Mouse (Mus musculus) heart, embryonic 13.5 days (tissue): ENCODE measurements at regions not wholly inside any gene's neighbourhood (a gene's known extent, or its start where the extent isn't known, plus 50 kb on each side); places are given as distances from the start of the nearest gene placed in this dataset.

Experiments used
- ATAC-seq: fragments of 200-750 bp; cut with Nextera tagmentation; 2 replicates; pipeline ENCODE4 v1.8.0; 2017; ENCODE audit warnings: moderate TSS enrichment; ENCODE audit not compliant: insufficient number of reproducible peaks, low FRiP score, low TSS enrichment; ENCODE audit errors: extremely low read depth
- H3K27ac ChIP-seq: fragments of 300-500 bp; sonication (generic); replicated peaks from 2 replicates; pipeline ENCODE4 v1.5.1; 2015; ENCODE audit warnings: moderate library complexity, mild to moderate bottlenecking, inconsistent platforms
- H3K27me3 ChIP-seq: fragments of 300-500 bp; sonication (generic); replicated peaks from 2 replicates; pipeline ENCODE4 v1.6.1; 2015; ENCODE audit warnings: mild to moderate bottlenecking, inconsistent platforms
- H3K36me3 ChIP-seq: fragments of 300-500 bp; sonication (generic); 2 replicates; pipeline ENCODE4 v1.6.1; 2015; ENCODE audit warnings: mild to moderate bottlenecking, inconsistent platforms
- H3K4me1 ChIP-seq: fragments of 300-500 bp; sonication (generic); 2 replicates; pipeline ENCODE4 v1.6.1; 2015; ENCODE audit warnings: inconsistent platforms
- H3K4me2 ChIP-seq: fragments of 300-500 bp; sonication (generic); 2 replicates; pipeline ENCODE4 v1.6.1; 2015; ENCODE audit warnings: inconsistent platforms, mild to moderate bottlenecking, moderate library complexity
- H3K4me3 ChIP-seq: fragments of 300-500 bp; sonication (generic); 2 replicates; pipeline ENCODE4 v1.5.1; 2015; ENCODE audit warnings: moderate library complexity, mild to moderate bottlenecking, inconsistent platforms
- H3K9ac ChIP-seq: fragments of 300-500 bp; sonication (generic); 2 replicates; pipeline ENCODE4 v1.6.1; 2015; ENCODE audit warnings: inconsistent platforms, mild to moderate bottlenecking, moderate library complexity
- H3K9me3 ChIP-seq: fragments of 300-500 bp; sonication (generic); 2 replicates; pipeline ENCODE4 v1.6.1; 2016; ENCODE audit warnings: inconsistent platforms
- WGBS: fragments of 180-500 bp; shearing (Covaris S2); methylation state at CpG from one replicate; pipeline ENCODE4 v1.1.7; 2015; ENCODE audit warnings: mixed read lengths; 5-methylcytosine and 5-hydroxymethylcytosine counted together

DNA sequence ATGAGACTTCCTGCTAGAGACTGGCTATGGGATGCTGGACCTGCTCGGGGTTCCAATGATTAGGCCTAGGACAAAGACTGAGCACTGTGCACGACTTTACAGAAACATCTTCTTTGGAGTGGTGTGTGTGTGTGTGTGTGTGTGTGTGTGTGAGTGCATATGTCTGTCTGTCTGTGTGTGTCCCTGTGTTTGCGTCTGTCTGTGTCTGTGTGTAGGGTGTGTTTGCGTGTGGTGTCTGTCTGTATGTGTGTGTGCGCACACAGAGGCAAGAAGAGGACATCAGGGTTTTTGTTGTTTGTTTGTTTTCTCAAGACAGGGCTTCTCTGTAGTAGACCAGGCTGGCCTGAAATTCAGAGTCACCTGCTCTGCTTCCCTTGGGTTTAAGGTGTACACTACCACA lies 51.9 kb upstream of the Slco4a1 start:
- no peak overlapping the region for H3K27ac ChIP-seq
- H3K4me2 ChIP-seq: no peak overlapping the region
- no peaks in the 10 kb centered on the region for H3K36me3 ChIP-seq
- H3K9me3 ChIP-seq: no peaks in the 10 kb centered on the region
- ATAC-seq: no peak
- H3K4me1 ChIP-seq: peaks cover 15% of the 10 kb centered on the region
- H3K4me3 ChIP-seq: no peak overlapping the region
- WGBS: 74% methylated on average over 5 of the region's 5 CpGs
- no peak overlapping the region for H3K9ac ChIP-seq
- no peaks in the 10 kb centered on the region for H3K27me3 ChIP-seq

DNA sequence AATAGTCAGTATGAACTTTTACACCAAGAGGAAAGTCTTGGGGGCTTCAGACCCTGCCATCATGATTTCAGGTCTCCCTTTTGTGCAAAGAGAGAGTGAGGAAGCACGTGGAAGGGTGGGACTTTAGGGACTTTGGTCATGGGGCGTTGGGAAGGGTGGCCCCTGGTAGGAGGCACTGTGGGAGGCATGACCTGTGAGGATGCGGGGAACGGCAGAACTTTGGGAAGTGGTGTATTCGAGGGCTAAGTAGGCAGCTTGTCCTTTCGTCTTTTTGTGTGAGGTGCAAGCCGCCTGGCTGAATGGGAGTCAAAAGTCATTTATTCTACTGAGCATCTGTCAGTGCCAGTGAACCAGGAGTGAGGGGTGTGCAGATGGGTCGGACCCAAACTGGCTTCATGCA lies 52.4 kb upstream of the Slco4a1 start:
- Histone ChIP-seq H3K9me3 (no peaks in the 10 kb centered on the region), H3K9ac (no peak overlapping the region), H3K27me3 (no peaks in the 10 kb centered on the region), H3K27ac (no peak overlapping the region), H3K36me3 (peaks cover 2% of the 10 kb centered on the region; the same call in 1 of the 2 replicates), H3K4me2 (no peak overlapping the region), H3K4me1 (peaks cover 21% of the 10 kb centered on the region), H3K4me3 (no peak overlapping the region)
- WGBS: 62% methylated on average over 8 of the region's 8 CpGs
- no peak for ATAC-seq

DNA sequence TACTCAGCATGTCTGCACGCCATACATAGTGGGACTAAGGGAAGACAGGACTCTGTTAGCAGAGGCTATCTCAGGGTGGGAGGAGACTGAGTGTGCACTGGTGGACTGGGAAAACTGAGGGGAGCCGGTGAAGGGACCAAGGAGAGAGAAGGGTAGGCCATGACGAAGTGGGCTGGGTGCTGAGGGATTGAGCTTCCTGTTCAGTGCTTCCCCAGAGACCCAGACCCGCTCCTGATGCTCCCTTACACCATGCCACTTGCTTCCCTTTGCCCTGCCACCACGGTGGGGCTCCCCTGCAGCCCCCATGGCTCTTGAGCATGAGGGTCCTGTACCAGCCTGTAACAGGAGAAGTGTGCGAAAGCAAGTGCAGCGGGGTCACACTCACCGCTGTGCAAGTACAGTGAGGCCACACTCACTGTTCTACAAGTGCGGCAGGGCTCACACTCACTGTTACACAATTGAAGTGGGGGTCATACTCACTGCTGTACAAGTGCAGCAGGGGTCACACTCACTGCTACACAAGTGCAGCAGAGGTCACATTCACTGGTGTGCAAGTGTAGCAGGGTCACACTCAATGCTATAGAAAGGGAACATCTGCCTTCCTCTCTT lies 53.1 kb upstream of the Slco4a1 start:
- Histone ChIP-seq H3K9ac (no peak overlapping the region), H3K9me3 (no peaks in the 10 kb centered on the region), H3K27ac (no peak overlapping the region), H3K4me1 (peaks cover 27% of the 10 kb centered on the region), H3K27me3 (no peaks in the 10 kb centered on the region), H3K36me3 (peaks cover 9% of the 10 kb centered on the region), H3K4me3 (no peak overlapping the region), H3K4me2 (no peak overlapping the region)
- WGBS: 68% methylated on average over 9 of the region's 9 CpGs
- no peak for ATAC-seq

DNA sequence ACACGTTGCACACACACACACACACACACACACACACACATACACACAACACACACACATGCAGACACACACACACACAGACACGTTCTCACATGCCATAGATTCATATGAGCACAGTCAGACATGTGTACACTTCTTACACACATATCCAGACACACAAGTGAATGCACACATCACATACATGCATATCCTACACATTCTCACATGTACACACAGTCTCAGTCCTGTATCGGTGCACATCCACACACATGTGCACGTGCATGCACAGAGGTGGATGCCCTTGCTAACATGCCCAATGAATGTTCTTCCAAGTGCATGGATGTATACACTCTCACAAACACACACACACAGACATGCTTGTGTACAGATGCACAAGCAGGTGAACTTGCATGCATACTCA lies 53.6 kb upstream of the Slco4a1 start:
- no peak overlapping the region for H3K4me2 ChIP-seq
- no peaks in the 10 kb centered on the region for H3K27me3 ChIP-seq
- H3K27ac ChIP-seq: no peak overlapping the region
- no peak for ATAC-seq
- no peak overlapping the region for H3K4me3 ChIP-seq
- H3K36me3 ChIP-seq: peaks cover 14% of the 10 kb centered on the region
- H3K4me1 ChIP-seq: peaks cover 33% of the 10 kb centered on the region
- no peaks in the 10 kb centered on the region for H3K9me3 ChIP-seq
- H3K9ac ChIP-seq: no peak overlapping the region
- 73% methylated on average over 4 of the region's 4 CpGs for whole genome bisulfite sequencing

DNA sequence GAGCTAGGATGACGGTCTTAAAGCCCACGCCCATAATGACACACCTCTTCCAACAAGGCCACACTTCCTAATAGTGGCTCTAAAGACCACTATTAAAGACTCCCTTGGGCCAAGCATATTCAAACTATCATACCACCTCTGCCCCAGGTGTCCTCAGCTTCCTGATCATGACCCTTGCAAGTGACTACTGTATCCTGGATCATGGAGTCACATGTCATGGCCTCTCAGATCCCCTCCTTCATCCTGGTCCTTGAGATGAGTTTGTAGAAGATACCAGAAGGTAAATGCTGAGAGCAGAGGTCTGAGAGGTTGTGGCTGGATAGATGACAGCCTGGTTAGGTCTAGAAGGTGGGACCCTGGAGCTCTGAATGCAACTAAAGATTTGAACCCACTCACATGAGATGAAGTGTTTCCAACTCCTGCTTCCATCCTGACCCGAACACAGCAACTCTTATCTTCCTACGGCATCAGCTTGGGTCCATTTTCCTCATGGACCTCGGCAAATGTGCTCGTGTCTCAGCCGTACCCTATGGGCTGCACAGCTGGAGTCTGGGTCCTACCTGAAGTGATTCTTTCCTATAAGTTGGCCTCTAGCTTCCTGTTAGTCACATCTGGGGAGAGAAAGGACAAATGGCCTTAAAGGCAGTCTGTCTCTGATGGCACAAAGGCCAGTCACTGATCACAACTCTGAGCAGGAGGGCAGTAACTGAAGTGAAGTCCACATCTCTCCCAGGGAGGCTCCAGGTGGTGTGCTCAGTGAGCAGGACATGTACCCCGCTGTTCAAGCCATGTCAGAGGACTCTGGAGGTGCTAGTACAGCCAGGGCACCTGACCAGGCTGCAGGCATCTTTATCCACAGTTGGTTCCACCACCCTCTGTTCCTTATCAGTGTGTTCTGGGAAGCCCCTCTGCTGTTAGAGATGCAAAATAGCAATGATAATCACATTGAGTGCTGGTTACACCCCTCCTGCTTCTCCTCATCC lies 54.3 kb upstream of the Slco4a1 start:
- H3K9ac ChIP-seq: no peak overlapping the region
- no peak overlapping the region for H3K4me3 ChIP-seq
- ATAC-seq: no peak
- peaks cover 20% of the 10 kb centered on the region for H3K36me3 ChIP-seq
- WGBS: 58% methylated on average over 8 of the region's 8 CpGs
- no peak overlapping the region for H3K27ac ChIP-seq
- H3K4me2 ChIP-seq: no peak overlapping the region
- no peaks in the 10 kb centered on the region for H3K9me3 ChIP-seq
- peaks cover 38% of the 10 kb centered on the region for H3K4me1 ChIP-seq
- H3K27me3 ChIP-seq: no peaks in the 10 kb centered on the region

DNA sequence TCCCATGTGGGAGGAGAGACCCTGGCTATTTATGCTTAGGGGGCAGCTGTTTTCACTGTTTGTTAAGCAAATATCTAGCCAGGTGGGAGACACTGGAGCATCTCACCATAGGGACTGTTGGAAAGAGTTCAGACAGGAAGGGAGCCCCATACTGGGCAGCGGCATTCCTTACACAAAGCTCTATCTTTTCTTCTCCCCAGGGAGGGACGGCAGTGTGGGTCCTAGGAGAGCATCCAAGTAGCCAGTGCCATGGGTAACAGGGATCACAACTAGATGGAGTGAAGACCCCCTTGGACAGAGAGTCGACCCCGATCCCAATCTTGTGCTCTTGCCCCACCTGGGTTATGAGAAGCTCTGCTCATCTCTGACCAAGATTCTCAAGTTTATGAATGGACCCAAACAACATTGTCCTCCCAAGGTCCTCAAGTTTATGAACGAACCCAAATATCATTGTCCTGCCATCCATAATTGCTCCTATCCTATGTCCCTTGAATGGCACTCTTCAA lies 55.5 kb upstream of the Slco4a1 start:
- H3K4me3 ChIP-seq: no peak overlapping the region
- no peaks in the 10 kb centered on the region for H3K9me3 ChIP-seq
- H3K36me3 ChIP-seq: peaks cover 31% of the 10 kb centered on the region
- no peak for ATAC-seq
- H3K4me2 ChIP-seq: no peak overlapping the region
- no peaks in the 10 kb centered on the region for H3K27me3 ChIP-seq
- peaks cover 50% of the 10 kb centered on the region for H3K4me1 ChIP-seq
- H3K27ac ChIP-seq: peak overlapping the region; percentile 51
- 77% methylated on average over 5 of the region's 5 CpGs for WGBS
- H3K9ac ChIP-seq: no peak overlapping the region

DNA sequence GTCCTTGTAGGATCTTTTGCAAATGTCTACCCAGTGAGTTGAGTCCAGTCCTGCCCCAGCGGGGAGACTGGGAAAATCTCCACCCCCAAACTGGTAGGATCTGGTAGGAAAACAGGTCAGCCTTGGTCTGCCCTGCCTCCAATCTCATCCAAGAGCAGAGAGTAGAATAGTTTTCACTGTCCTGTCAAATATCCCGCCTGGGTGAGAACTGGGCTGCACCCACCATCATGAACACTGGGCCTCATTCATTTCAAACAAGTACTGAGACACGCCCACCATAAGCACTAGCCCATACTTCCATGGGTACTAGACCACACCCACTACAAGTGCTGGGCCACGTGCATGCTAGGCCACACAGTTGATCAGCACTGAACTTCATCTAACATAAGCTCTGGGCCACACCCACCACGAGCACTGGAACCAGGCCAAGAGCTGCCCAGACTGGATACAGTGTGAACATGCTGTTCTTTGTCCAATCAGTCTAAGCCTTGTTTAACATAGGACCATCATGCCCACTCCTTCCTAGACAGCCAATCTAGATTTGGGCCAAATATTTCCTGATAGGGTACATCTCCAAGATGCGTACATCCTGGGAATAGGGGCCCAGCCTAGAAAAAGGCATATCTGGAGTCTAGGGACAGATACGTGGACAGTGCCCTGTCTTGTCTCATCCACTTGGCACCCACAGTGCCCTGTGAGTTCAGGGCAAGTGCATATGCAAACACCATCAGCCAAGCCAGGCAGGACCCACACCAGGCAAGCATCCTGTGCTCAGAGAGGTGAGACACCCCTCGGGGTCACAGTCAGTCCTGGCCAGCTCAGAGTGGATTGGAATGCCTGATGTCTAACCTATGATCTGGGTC lies 56.2 kb upstream of the Slco4a1 start:
- H3K27me3 ChIP-seq: no peaks in the 10 kb centered on the region
- no peak overlapping the region for H3K9ac ChIP-seq
- peak; percentile 55 for ATAC-seq
- H3K9me3 ChIP-seq: no peaks in the 10 kb centered on the region
- no peak overlapping the region for H3K4me3 ChIP-seq
- WGBS: 41% methylated on average over 8 of the region's 8 CpGs
- H3K27ac ChIP-seq: peak overlapping the region; percentile 73
- H3K4me2 ChIP-seq: no peak overlapping the region
- peaks cover 36% of the 10 kb centered on the region for H3K36me3 ChIP-seq
- H3K4me1 ChIP-seq: peaks cover 56% of the 10 kb centered on the region

DNA sequence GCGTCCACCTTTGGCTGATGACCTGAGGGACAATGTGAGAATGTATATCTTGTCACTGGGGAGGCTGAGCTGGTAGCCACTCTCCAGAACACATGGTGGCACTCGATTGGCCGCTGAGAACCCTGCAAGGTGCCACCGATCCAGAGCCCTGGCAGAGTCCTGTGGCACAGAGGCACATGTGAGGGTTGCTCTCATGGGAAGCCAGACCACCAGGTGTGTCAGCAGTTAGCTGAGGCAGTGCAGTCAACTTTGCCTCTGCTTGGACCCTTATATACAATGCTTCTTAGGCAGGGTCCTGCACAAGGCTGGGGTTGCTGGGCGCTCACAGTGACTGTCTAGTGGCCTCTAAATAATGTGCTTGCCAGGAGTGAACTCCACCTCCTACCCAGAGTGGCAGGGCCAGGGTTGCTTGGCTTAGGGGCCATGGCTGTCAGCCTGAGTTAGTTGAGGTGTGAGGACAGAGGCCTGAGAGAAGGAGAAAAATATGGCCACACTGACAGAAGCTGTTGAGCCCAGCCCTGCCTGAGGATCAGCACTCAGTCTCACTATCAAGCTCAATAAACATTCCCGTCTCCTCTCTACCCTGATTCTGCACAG lies 57.1 kb upstream of the Slco4a1 start:
- Histone ChIP-seq H3K4me2 (no peak overlapping the region), H3K9ac (peak overlapping the region; percentile 64), H3K9me3 (no peaks in the 10 kb centered on the region), H3K27me3 (no peaks in the 10 kb centered on the region), H3K27ac (peak overlapping the region; percentile 73), H3K36me3 (peaks cover 36% of the 10 kb centered on the region), H3K4me1 (peaks cover 64% of the 10 kb centered on the region), H3K4me3 (no peak overlapping the region)
- no peak for ATAC-seq
- WGBS: 68% methylated on average over 6 of the region's 6 CpGs

DNA sequence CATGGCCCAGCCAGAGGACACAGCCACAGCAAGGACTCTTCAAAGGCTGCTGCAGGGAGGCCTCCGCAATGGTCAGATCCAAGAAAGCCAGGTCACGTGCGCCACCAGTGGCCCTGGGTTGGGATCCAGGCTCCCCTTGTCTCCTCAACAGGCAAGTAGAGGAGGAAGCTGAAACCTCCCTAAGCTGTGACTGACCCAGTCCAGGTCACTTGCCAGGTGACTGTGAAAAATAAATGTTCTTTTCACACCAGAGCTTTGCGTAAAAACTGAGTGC lies 57.6 kb upstream of the Slco4a1 start:
- H3K4me1 ChIP-seq: peaks cover 69% of the 10 kb centered on the region
- peaks cover 36% of the 10 kb centered on the region for H3K36me3 ChIP-seq
- peak overlapping the region; percentile 73 for H3K27ac ChIP-seq
- no peaks in the 10 kb centered on the region for H3K27me3 ChIP-seq
- H3K9ac ChIP-seq: peak overlapping the region; percentile 64
- WGBS: 85% methylated on average over 4 of the region's 4 CpGs
- no peak for ATAC-seq
- H3K4me3 ChIP-seq: no peak overlapping the region
- H3K9me3 ChIP-seq: no peaks in the 10 kb centered on the region
- H3K4me2 ChIP-seq: no peak overlapping the region

DNA sequence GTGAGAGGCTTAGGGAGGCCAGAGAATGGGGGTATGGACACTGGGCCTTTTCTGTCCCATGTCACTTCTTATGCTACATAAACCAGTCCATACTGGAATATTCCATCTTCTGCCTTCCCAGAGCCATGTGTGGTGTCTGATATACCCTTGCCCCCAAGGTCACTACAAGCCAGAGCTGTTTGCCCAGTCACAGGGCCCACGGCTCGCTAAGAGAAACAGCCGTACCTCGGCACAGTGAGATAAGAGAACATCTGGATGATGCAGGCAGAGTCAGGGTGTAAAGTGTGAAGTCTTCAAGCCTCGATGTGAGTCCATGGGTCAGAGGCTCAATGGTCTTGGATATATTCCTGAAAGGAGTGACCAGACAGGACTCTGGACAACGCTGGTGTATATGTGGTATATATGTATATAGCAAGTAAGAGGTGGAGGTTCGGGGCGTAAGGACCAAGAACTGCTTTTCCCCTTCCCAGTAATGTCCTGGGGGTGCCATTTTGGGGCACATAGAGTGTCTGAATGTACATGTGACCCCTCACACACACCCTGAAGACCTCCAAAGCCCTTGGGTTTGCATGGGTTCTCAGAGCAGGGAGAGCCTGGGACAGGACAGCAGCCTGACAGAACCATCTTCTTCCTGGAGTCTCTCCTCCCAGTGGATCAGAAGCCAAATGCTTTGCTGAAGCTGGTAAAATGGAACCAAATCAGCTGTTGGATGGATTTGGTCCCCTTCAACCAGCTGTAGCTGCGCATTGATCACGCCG lies 58.1 kb upstream of the Slco4a1 start:
- Histone ChIP-seq H3K27ac (peak overlapping the region; percentile 73), H3K9ac (peak overlapping the region; percentile 64)

More for the DNA sequence above, 58.1 kb upstream of the Slco4a1 start:
- Histone ChIP-seq H3K9me3 (no peaks in the 10 kb centered on the region), H3K36me3 (peaks cover 40% of the 10 kb centered on the region), H3K4me1 (peaks cover 70% of the 10 kb centered on the region), H3K4me2 (no peak overlapping the region), H3K27me3 (no peaks in the 10 kb centered on the region), H3K4me3 (no peak overlapping the region)
- WGBS: 56% methylated on average over 11 of the region's 11 CpGs
- no peak for ATAC-seq
